Mouse (Mus musculus) ES-E14 (cell line): ENCODE data around the gene Avp. TPM values are rescaled to one million over a fixed set of nuclear protein-coding genes. Genes with fewer than 3 reads are reported as not detected.

Experiments used
- DNase-seq: peaks from one replicate; pipeline ENCODE4 v3.0.0-alpha.2; 2013; ENCODE audit warnings: low read depth, low spot score
- H3K27ac ChIP-seq: 2 replicates; pipeline ENCODE4 v1.5.1; 2012; ENCODE audit warnings: low read depth, mild to moderate bottlenecking, low read length, moderate library complexity, mixed read lengths; ENCODE audit not compliant: poor library complexity, insufficient read depth, severe bottlenecking
- H3K36me3 ChIP-seq: 2 replicates; pipeline ENCODE4 v1.6.1; 2012; ENCODE audit warnings: mild to moderate bottlenecking, low read length, moderate library complexity, mixed read lengths; ENCODE audit not compliant: control insufficient read depth, poor library complexity, insufficient read depth, severe bottlenecking
- H3K4me1 ChIP-seq, 2 experiments: fragments of 150-350 bp in 1 of 2; sonication (generic) in 1 of 2; 2 replicates each; pipeline ENCODE4 v1.6.1; 2012; ENCODE audit warnings: low read length in 2 of 2, mild to moderate bottlenecking in 1 of 2, mixed read lengths in 1 of 2; ENCODE audit not compliant: control insufficient read depth in 2 of 2, insufficient read depth in 2 of 2, poor library complexity in 1 of 2
- H3K4me3 ChIP-seq, 2 experiments: fragments of 150-350 bp in 1 of 2; sonication (generic) in 1 of 2; 2 replicates each; pipeline ENCODE4 v1.5.1; 2012; ENCODE audit warnings: low read length in 2 of 2, low read depth in 1 of 2, mild to moderate bottlenecking in 1 of 2, mixed read lengths in 1 of 2; ENCODE audit not compliant: insufficient read depth in 1 of 2, poor library complexity in 1 of 2, severe bottlenecking in 1 of 2
- H3K9ac ChIP-seq: 2 replicates; pipeline ENCODE4 v1.6.1; 2012; ENCODE audit warnings: low read depth, mild to moderate bottlenecking, low read length, mixed read lengths; ENCODE audit not compliant: poor library complexity, insufficient read depth, severe bottlenecking
- H3K9me3 ChIP-seq: fragments of 150-350 bp; sonication (generic); 2 replicates; pipeline ENCODE4 v1.6.1; 2012; ENCODE audit warnings: low read depth, mild to moderate bottlenecking, low read length; ENCODE audit not compliant: control insufficient read depth, insufficient read depth
- CHD2 ChIP-seq: IDR thresholded peaks from 2 replicates; pipeline ENCODE4 v1.6.1; 2014; ENCODE audit warnings: mild to moderate bottlenecking, low read depth, low read length, inconsistent platforms
- HCFC1 ChIP-seq: IDR thresholded peaks from 2 replicates; pipeline ENCODE4 v1.6.1; 2012; ENCODE audit warnings: low read length, inconsistent platforms, borderline replicate concordance; ENCODE audit not compliant: insufficient read depth
- MAFK ChIP-seq: IDR thresholded peaks from 2 replicates; pipeline ENCODE4 v1.6.1; 2014; ENCODE audit warnings: mild to moderate bottlenecking, low read depth, low read length, inconsistent platforms; ENCODE audit not compliant: insufficient read depth
- ZC3H11A ChIP-seq: IDR thresholded peaks from 2 replicates; pipeline ENCODE4 v1.6.1; 2012; ENCODE audit warnings: low read depth, mild to moderate bottlenecking, inconsistent platforms, low read length, borderline replicate concordance
- ZNF384 ChIP-seq: IDR thresholded peaks from 2 replicates; pipeline ENCODE4 v1.6.1; 2012; ENCODE audit warnings: low read depth, low read length, inconsistent platforms
- in situ Hi-C, 2 experiments: fragments of 600-800 bp; cut with MboI; formaldehyde crosslinking; loops; one replicate each; pipeline ENCODE4 v1.15.1; 2025; ENCODE audit warnings: low sequenced_read_pairs in 2 of 2, inconsistent platforms in 1 of 2; ENCODE audit not compliant: unreplicated experiment in 2 of 2
- total RNA-seq: library from RNA; depleted of rRNA; stranded (reverse); fragments of 300-350 nt; gene quantifications from 2 replicates; pipeline ENCODE4 v1.2.3, GENCODE M21; 2012

Avp gene
- total RNA-seq, 1 experiment = not detected

GRCm38 (mm10) chr2:130564063-130564462 is 18.3 kb downstream of the Avp start:
- H3K9me3 ChIP-seq = no peaks in the 10 kb centered on the region
- no peak for TF ChIP-seq ZC3H11A
- TF ChIP-seq CHD2 = no peak
- no peak overlapping the region for H3K27ac ChIP-seq
- DNase-seq = no peak
- in situ Hi-C loops = no loop called here
- H3K9ac ChIP-seq = peak overlapping the region; percentile 91
- H3K36me3 ChIP-seq = peaks cover 6% of the 10 kb centered on the region; the same call in 1 of the 2 replicates
- peak overlapping the region; percentile 92 for H3K4me3 ChIP-seq
- H3K4me1 ChIP-seq = peaks cover 0 to 9% of the 10 kb centered on the region in 2 experiments; a peak in 2 of 4 replicates

GRCm38 (mm10) chr2:130563212-130564055 is 18.9 kb downstream of the Avp start, which contains the start of gene Mrps26:
Gene Mrps26, plus strand, starts transcription at chr2:130563742.
- peak within 1 kb of the TSS; percentile 91 for H3K9ac ChIP-seq
- DNase-seq = peak; percentile 90
- peaks cover 6% of the 10 kb centered on the region; the same call in 1 of the 2 replicates for H3K36me3 ChIP-seq
- H3K4me1 ChIP-seq = peaks cover 0 to 9% of the 10 kb centered on the region in 2 experiments; a peak in 2 of 4 replicates
- in situ Hi-C loops = no loop called here
- H3K4me3 ChIP-seq = peak within 1 kb of the TSS; percentile 92
- H3K9me3 ChIP-seq = no peaks in the 10 kb centered on the region
- TF ChIP-seq ZC3H11A (no peak), HCFC1 (peak; percentile 59), CHD2 (no peak), ZNF384 (no peak), MAFK (no peak)
- H3K27ac ChIP-seq = no peak within 1 kb of the TSS

- H3K27ac ChIP-seq = no peak overlapping the region
- H3K9me3 ChIP-seq = no peaks in the 10 kb centered on the region
- in situ Hi-C loops = no loop called here
- H3K4me1 ChIP-seq = no peaks in the 10 kb centered on the region
- no peak for TF ChIP-seq HCFC1
- no peak for TF ChIP-seq ZC3H11A
- TF ChIP-seq CHD2 = no peak
- TF ChIP-seq ZNF384 = 0 out of 2 replicates have a peak, but pooled peaks have one; percentile 25
- TF ChIP-seq MAFK = no peak
- no peak overlapping the region for H3K4me3 ChIP-seq
- no peak for DNase-seq
- H3K36me3 ChIP-seq = peaks cover 6% of the 10 kb centered on the region; the same call in 1 of the 2 replicates
- H3K9ac ChIP-seq = no peak overlapping the region
These were observed 24.3 kb downstream of the Avp start for GRCm38 (mm10) chr2:130558015-130558414.

GRCm38 (mm10) chr2:130557462-130557861 is 24.9 kb downstream of the Avp start:
- Histone ChIP-seq H3K36me3 (peaks cover 6% of the 10 kb centered on the region; the same call in 1 of the 2 replicates), H3K9me3 (no peaks in the 10 kb centered on the region), H3K27ac (no peak overlapping the region), H3K4me3 (no peak overlapping the region), H3K4me1 (no peaks in the 10 kb centered on the region), H3K9ac (no peak overlapping the region)
- in situ Hi-C loops = no loop called here
- TF ChIP-seq CHD2 (no peak), HCFC1 (no peak), MAFK (no peak), ZNF384 (no peak), ZC3H11A (no peak)
- no peak for DNase-seq
